Mouse (Mus musculus) kidney, embryonic 14.5 days (tissue): ENCODE results near the gene Gm17087. TPM values are rescaled to one million over a fixed set of nuclear protein-coding genes. Genes with fewer than 3 reads are reported as not detected.

ENCODE experiments used
- ATAC-seq: fragments of 200-750 bp; cut with Nextera tagmentation; 2 replicates; pipeline ENCODE4 v1.8.0; 2017; ENCODE audit warnings: moderate number of reproducible peaks, mild to moderate bottlenecking, moderate TSS enrichment, moderate library complexity; ENCODE audit not compliant: low FRiP score, low TSS enrichment
- H3K27ac ChIP-seq: fragments of 300-500 bp; sonication (generic); 2 replicates; pipeline ENCODE4 v1.5.1; 2014; ENCODE audit warnings: low read depth, mild to moderate bottlenecking, low read length, moderate library complexity, mixed read lengths
- H3K27me3 ChIP-seq: fragments of 300-500 bp; sonication (generic); 2 replicates; pipeline ENCODE4 v1.6.1; 2014; ENCODE audit warnings: mild to moderate bottlenecking, low read length; ENCODE audit not compliant: control insufficient read depth, insufficient read depth
- H3K36me3 ChIP-seq: fragments of 300-500 bp; sonication (generic); 2 replicates; pipeline ENCODE4 v1.6.1; 2014; ENCODE audit warnings: low read length, mixed read lengths; ENCODE audit not compliant: control insufficient read depth, insufficient read depth
- H3K4me1 ChIP-seq: fragments of 300-500 bp; sonication (generic); 2 replicates; pipeline ENCODE4 v1.6.1; 2014; ENCODE audit warnings: low read length, mixed read lengths; ENCODE audit not compliant: control insufficient read depth, insufficient read depth
- H3K4me2 ChIP-seq: fragments of 300-500 bp; sonication (generic); replicated peaks from 2 replicates; pipeline ENCODE4 v1.6.1; 2014; ENCODE audit warnings: low read depth, mild to moderate bottlenecking, low read length
- H3K4me3 ChIP-seq: fragments of 300-500 bp; sonication (generic); 2 replicates; pipeline ENCODE4 v1.5.1; 2014; ENCODE audit warnings: mild to moderate bottlenecking, low read length
- H3K9ac ChIP-seq: fragments of 300-500 bp; sonication (generic); 2 replicates; pipeline ENCODE4 v1.6.1; 2014; ENCODE audit warnings: low read depth, mild to moderate bottlenecking, low read length, moderate library complexity
- H3K9me3 ChIP-seq: fragments of 300-500 bp; sonication (generic); 2 replicates; pipeline ENCODE4 v1.6.1; 2016; ENCODE audit warnings: low read length; ENCODE audit not compliant: control insufficient read depth
- WGBS: fragments of 180-500 bp; shearing (Covaris S2); extraction: QIAGEN DNeasy Blood & Tissue Kit; methylation state at CpG from one replicate; pipeline ENCODE4 v1.1.7; 2014; 5-methylcytosine and 5-hydroxymethylcytosine counted together
- polyA plus RNA-seq: library from polyadenylated mRNA; unstranded; fragments of >200 nt; fragmentation: Nextera tagmentation; extraction: Ambion mirVana; gene quantifications from 2 replicates; pipeline ENCODE4 v1.2.1, GENCODE M21; 2014

Gene Gm17087
- polyA plus RNA-seq, 1 experiment from 2014 or later = not detected

GRCm38 (mm10) chr17:8552346-8553035 is 14.3 kb downstream of the Gm17087 start:
- H3K9ac ChIP-seq = no peak overlapping the region
- H3K27ac ChIP-seq = no peak overlapping the region
- 81% methylated on average over 8 of the region's 8 CpGs for WGBS
- H3K4me2 ChIP-seq = no peak overlapping the region
- no peak for ATAC-seq
- no peaks in the 10 kb centered on the region for H3K9me3 ChIP-seq
- H3K36me3 ChIP-seq = no peaks in the 10 kb centered on the region
- H3K27me3 ChIP-seq = no peaks in the 10 kb centered on the region
- H3K4me3 ChIP-seq = no peak overlapping the region
- H3K4me1 ChIP-seq = no peaks in the 10 kb centered on the region

- H3K4me3 ChIP-seq = no peak overlapping the region
- H3K9ac ChIP-seq = no peak overlapping the region
- H3K36me3 ChIP-seq = no peaks in the 10 kb centered on the region
- no peak overlapping the region for H3K4me2 ChIP-seq
- H3K27me3 ChIP-seq = no peaks in the 10 kb centered on the region
- ATAC-seq = no peak
- no peak overlapping the region for H3K27ac ChIP-seq
- H3K9me3 ChIP-seq = no peaks in the 10 kb centered on the region
- no peaks in the 10 kb centered on the region for H3K4me1 ChIP-seq
- WGBS = 63% methylated on average over 3 of the region's 3 CpGs
These were observed 15.1 kb downstream of the Gm17087 start for GRCm38 (mm10) chr17:8551641-8552040.

GRCm38 (mm10) chr17:8548733-8549132 is 18.0 kb downstream of the Gm17087 start:
- Histone ChIP-seq H3K4me3 (no peak overlapping the region), H3K27me3 (no peaks in the 10 kb centered on the region), H3K27ac (no peak overlapping the region), H3K36me3 (no peaks in the 10 kb centered on the region), H3K9me3 (no peaks in the 10 kb centered on the region), H3K4me1 (no peaks in the 10 kb centered on the region), H3K4me2 (no peak overlapping the region), H3K9ac (no peak overlapping the region)
- 82% methylated on average over 4 of the region's 4 CpGs for WGBS
- no peak for ATAC-seq

GRCm38 (mm10) chr17:8546366-8546765 is 20.4 kb downstream of the Gm17087 start:
- no peak overlapping the region for H3K4me3 ChIP-seq
- no peak overlapping the region for H3K4me2 ChIP-seq
- no peak overlapping the region for H3K27ac ChIP-seq
- no peak overlapping the region for H3K9ac ChIP-seq
- no peaks in the 10 kb centered on the region for H3K9me3 ChIP-seq
- 77% methylated on average over 9 of the region's 9 CpGs for WGBS
- no peaks in the 10 kb centered on the region for H3K36me3 ChIP-seq
- no peak for ATAC-seq
- no peaks in the 10 kb centered on the region for H3K4me1 ChIP-seq
- no peaks in the 10 kb centered on the region for H3K27me3 ChIP-seq

GRCm38 (mm10) chr17:8541974-8542538 is 24.7 kb downstream of the Gm17087 start:
- Histone ChIP-seq H3K4me3 (no peak overlapping the region), H3K36me3 (no peaks in the 10 kb centered on the region), H3K9ac (no peak overlapping the region), H3K4me1 (no peaks in the 10 kb centered on the region), H3K27ac (no peak overlapping the region), H3K9me3 (no peaks in the 10 kb centered on the region), H3K27me3 (no peaks in the 10 kb centered on the region), H3K4me2 (no peak overlapping the region)
- 85% methylated on average over 14 of the region's 14 CpGs for WGBS
- ATAC-seq = no peak

GRCm38 (mm10) chr17:8538102-8538501 is 28.6 kb downstream of the Gm17087 start:
- H3K36me3 ChIP-seq = no peaks in the 10 kb centered on the region
- no peaks in the 10 kb centered on the region for H3K4me1 ChIP-seq
- WGBS = 77% methylated on average over 3 of the region's 3 CpGs
- H3K27me3 ChIP-seq = no peaks in the 10 kb centered on the region
- no peaks in the 10 kb centered on the region for H3K9me3 ChIP-seq
- H3K4me3 ChIP-seq = no peak overlapping the region
- no peak overlapping the region for H3K4me2 ChIP-seq
- H3K27ac ChIP-seq = no peak overlapping the region
- no peak for ATAC-seq
- no peak overlapping the region for H3K9ac ChIP-seq

- Histone ChIP-seq H3K4me2 (no peak overlapping the region), H3K4me1 (no peaks in the 10 kb centered on the region), H3K4me3 (no peak overlapping the region), H3K27me3 (no peaks in the 10 kb centered on the region), H3K36me3 (no peaks in the 10 kb centered on the region), H3K9me3 (no peaks in the 10 kb centered on the region), H3K9ac (no peak overlapping the region), H3K27ac (no peak overlapping the region)
- ATAC-seq = no peak
- WGBS = 75% methylated on average over 6 of the region's 6 CpGs
These were observed 30.2 kb downstream of the Gm17087 start for GRCm38 (mm10) chr17:8536522-8536921.

GRCm38 (mm10) chr17:8533828-8534227 is 32.9 kb downstream of the Gm17087 start:
- Histone ChIP-seq H3K4me1 (no peaks in the 10 kb centered on the region), H3K4me3 (no peak overlapping the region), H3K27me3 (no peaks in the 10 kb centered on the region), H3K4me2 (no peak overlapping the region), H3K27ac (no peak overlapping the region), H3K9ac (no peak overlapping the region), H3K36me3 (no peaks in the 10 kb centered on the region), H3K9me3 (no peaks in the 10 kb centered on the region)
- ATAC-seq = no peak
- 50% methylated on average over 3 of the region's 3 CpGs for WGBS

- H3K27ac ChIP-seq = no peak overlapping the region
- H3K9ac ChIP-seq = no peak overlapping the region
- H3K4me1 ChIP-seq = no peaks in the 10 kb centered on the region
- H3K27me3 ChIP-seq = no peaks in the 10 kb centered on the region
- H3K4me2 ChIP-seq = no peak overlapping the region
- no peaks in the 10 kb centered on the region for H3K36me3 ChIP-seq
- no peak for ATAC-seq
- H3K4me3 ChIP-seq = no peak overlapping the region
- H3K9me3 ChIP-seq = no peaks in the 10 kb centered on the region
- WGBS = 66% methylated on average over 4 of the region's 4 CpGs
These were observed 34.1 kb downstream of the Gm17087 start for GRCm38 (mm10) chr17:8532609-8533008.
